Mouse (Mus musculus) liver, adult 2 months (tissue): Measurements from ENCODE around the gene Gdf7.

Experiments used
- CTCF ChIP-seq: fragments of 200-500 bp; IDR thresholded peaks from 2 replicates; pipeline ENCODE4 v1.5.1; 2011; ENCODE audit warnings: low read depth, low read length, control low read depth
- POLR2A ChIP-seq: fragments of 200-500 bp; IDR thresholded peaks from 2 replicates; pipeline ENCODE4 v1.6.1; 2011; ENCODE audit warnings: low read length, control low read depth; ENCODE audit not compliant: insufficient read depth; ENCODE audit errors: extremely low read depth

DNA sequence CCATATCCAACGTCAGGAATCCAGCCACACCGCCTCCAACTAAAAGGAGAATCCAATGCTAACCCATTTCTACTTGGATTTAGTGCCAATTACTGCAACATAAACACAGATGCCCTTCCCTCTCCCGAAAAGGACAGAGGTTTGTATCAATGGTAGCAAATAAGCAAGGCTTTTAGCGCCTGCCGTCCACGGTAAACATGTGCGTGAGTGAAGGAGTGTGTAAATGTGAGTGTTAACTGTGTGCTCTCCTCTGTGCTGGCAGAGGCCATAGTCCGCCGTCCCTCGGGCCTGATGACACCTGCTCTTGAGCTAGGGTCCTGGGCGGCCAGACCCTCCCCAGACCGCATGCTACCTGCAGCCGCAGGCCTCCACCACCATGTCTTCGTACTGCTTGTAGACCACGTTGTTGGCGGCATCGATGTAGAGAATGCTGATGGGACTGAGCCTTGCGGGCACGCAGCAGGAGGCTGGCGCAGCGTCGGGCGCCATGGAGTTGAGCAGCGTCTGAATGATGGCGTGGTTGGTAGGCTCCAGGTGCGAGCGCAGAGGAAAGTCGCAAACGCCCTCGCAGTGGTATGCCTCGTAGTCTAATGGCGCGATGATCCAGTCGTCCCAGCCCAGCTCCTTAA lies 4.1 kb downstream of the Gdf7 start:
- TF ChIP-seq CTCF (no peak), POLR2A (no peak)
